Mouse (Mus musculus) bone marrow, adult 2 months (tissue): ENCODE measurements around the gene Slc16a10.

Experiments
- CTCF ChIP-seq: fragments of 200-500 bp; IDR thresholded peaks from 2 replicates; pipeline ENCODE4 v1.5.1; 2011; ENCODE audit warnings: low read length, control low read depth; ENCODE audit not compliant: control insufficient read depth, insufficient read depth
- POLR2A ChIP-seq: fragments of 200-500 bp; IDR thresholded peaks from 2 replicates; pipeline ENCODE4 v1.6.1; 2011; ENCODE audit warnings: low read depth, mild to moderate bottlenecking, control low read depth, low read length, borderline replicate concordance; ENCODE audit not compliant: control insufficient read depth

GRCm38 (mm10) chr10:40163338-40163737, 21.3 kb upstream of the Slc16a10 start:
- no peak for TF ChIP-seq CTCF
- no peak for TF ChIP-seq POLR2A
